Mouse (Mus musculus) left cerebral cortex, adult 11 months (tissue): ENCODE data around the gene Samd1.

Experiments used
- DNase-seq: peaks from one replicate; pipeline ENCODE4 v3.0.0; 2022; ENCODE audit warnings: low spot score

The Samd1 gene

DNA sequence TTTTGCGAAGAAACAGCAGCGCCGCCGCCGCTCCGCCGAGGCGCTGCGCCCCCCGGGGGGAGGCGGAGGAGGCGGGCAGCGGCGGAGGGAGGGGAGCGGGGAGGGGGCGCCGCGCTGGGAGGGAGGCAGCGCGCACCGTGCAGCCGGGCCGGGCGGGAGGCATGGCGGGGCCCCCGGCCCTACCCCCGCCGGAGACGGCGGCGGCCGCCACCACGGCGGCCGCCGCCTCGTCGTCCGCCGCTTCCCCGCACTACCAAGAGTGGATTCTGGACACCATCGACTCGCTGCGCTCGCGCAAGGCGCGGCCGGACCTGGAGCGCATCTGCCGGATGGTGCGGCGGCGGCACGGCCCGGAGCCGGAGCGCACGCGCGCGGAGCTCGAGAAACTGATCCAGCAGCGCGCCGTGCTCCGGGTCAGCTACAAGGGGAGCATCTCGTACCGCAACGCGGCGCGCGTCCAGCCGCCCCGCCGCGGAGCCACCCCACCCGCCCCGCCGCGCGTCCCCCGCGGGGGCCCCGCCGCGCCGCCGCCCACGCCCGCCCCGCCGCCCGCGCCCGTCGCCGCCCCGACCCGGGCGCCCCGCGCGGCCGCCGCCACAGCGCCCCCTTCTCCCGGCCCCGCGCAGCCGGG lies at the start of gene Samd1:
Samd1 (plus strand) TSS at position 162 of the 631 bp plus-strand sequence.
- no peak for DNase-seq

DNA sequence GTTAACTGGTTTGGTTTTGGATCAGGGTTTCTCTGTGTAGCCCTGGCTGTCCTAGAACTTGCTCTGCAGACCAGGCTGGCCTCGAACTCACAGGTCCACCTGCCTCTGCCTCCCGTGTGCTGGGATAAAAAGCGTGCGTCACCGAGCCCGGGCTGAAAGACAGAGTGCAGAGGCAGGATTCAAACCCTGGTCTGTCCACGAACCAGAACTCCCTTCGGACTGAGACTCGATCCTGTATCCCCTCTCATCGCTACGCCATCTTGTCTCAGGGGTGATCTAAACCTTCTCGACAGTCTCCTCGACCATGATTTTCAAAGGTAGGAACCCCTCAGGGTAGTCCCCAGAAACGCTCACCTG lies 42.7 kb upstream of the Samd1 start:
- no peak for DNase-seq

GRCm38 (mm10) chr8:83955106-83955957 lies 42.1 kb upstream of the Samd1 start, which contains the start of the genes Gm10644 and Asf1b:
TSS of gene Gm10644 (minus strand) at chr8:83955205.
TSS of gene Asf1b (plus strand) at chr8:83955507.
- DNase-seq: peak; percentile 99

DNA sequence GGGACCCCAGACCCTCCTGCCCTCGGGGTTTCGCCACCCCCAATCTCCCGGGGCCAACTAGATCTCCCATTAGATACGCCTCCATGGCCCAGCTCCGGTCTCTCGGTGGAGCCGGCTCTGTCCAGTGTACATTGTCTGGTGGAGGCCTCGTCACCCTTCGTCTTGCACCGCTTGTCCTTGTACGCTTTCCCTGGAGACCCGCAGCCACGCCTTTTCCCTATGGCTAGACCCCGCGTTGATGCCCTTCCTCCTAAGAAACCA lies 41.6 kb upstream of the Samd1 start:
- no peak for DNase-seq

DNA sequence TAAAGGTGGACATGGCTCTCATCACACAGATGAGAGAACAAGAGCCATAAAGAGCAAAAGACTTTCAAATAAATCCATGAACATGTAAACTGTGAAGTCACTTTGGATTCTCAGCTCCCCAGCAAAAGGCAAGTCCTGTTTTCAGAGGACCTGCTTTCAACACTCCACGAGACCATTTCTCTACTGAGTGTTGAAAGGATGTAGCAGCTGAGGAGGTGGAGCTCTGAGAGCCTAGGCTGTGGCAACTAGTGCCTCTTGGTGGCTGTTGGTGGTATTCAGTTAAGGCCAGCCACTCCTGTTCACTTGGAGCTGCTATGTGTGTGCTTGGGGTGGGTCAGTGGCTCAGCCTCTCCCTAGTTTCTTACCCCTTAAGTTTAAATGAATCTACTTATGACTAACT lies 40.7 kb upstream of the Samd1 start:
- no peak for DNase-seq

GRCm38 (mm10) chr8:83964015-83964765 lies 33.3 kb upstream of the Samd1 start:
- no peak for DNase-seq

DNA sequence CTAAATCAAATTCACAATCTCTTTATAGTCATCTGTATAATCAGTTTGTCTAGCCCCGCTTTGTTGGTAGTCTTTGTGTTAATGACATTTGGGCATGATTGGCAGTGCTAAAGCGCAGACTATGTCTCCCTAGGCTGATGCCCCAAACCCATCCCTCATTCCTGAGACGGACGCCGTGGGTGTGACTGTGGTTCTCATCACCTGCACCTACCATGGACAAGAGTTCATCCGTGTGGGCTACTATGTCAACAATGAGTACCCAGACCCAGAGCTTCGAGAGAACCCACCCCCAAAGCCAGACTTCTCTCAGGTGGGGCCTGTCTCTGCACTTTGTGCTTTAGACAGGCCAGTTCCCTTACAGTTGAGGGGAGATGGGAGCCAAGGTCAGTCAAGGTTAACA lies 29.8 kb upstream of the Samd1 start:
- no peak for DNase-seq

- no peak for DNase-seq
Measured at GRCm38 (mm10) chr8:83971121-83971520, 26.4 kb upstream of the Samd1 start.

- no peak for DNase-seq
Measured at GRCm38 (mm10) chr8:83971661-83972060, 25.8 kb upstream of the Samd1 start.

- DNase-seq: peak; percentile 99
Measured at GRCm38 (mm10) chr8:83972150-83973120, 25.0 kb upstream of the Samd1 start, which contains the start of gene Prkaca. TSS of gene Prkaca (plus strand) at chr8:83972993.

DNA sequence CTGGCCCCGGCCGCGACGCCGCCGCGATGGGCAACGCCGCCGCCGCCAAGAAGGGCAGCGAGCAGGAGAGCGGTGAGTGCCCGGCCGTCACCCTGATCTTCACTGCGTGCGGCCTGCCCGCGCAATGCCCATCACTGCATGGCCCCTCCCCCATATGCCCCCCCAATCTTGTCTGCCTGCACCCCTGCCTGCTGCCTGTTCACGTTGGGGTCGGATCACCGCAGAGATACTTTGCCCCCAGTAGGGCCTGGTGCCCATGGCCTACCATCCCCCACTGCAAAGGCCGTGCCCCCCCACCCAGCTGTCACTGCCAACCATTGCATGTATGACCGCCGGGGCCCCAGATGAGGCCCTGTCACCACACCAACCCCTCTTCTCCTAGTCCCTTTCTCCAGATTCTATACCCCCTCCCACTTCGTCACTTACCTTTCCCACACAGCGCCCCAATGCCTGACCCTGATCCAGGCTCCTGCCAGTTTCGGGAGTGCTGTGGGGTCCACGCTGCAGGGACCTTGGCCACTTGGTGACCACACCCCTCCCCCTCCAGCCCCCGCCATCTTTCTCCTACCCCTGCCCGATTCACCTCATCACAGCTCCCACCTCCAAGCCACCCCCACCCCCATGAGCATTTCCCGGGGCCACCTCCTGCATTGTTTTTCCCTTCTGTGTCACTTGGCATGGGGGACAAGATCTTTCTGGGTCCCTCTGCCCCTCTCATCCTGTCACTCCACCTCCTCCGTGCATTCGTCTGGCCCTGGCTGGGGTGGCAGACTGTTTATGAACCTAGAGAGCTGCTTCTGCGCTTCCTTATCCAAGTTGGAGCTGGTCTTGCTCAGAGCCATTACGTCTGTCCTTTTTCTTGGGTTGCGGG lies 24.1 kb upstream of the Samd1 start:
- DNase-seq: no peak

DNA sequence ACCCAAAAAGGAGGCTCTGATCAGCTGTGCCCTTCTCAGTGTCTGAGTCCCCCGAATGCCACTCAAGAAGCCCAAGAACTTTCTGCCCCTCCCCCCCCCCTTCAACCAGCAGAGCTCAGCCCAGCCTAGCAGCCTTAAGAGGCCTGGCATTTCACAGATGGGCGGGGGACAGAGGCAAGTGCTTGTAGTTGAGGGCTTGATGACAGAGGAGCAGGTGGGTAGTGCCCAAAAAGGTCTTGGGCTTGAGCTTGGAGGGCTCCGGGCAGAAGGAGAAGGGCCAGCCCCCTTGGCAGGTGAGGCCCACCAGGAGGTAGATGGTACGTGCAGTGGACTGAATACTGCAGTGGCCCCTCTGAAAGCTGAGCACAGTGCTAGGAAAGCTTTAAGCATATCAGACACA lies 23.0 kb upstream of the Samd1 start:
- no peak for DNase-seq

GRCm38 (mm10) chr8:83976101-83976630 lies 21.3 kb upstream of the Samd1 start:
- DNase-seq: no peak

- no peak for DNase-seq
Measured at GRCm38 (mm10) chr8:83976779-83977350, 20.6 kb upstream of the Samd1 start.

GRCm38 (mm10) chr8:83977646-83978045 lies 19.8 kb upstream of the Samd1 start:
- no peak for DNase-seq

GRCm38 (mm10) chr8:83978200-83978599 lies 19.3 kb upstream of the Samd1 start:
- no peak for DNase-seq

DNA sequence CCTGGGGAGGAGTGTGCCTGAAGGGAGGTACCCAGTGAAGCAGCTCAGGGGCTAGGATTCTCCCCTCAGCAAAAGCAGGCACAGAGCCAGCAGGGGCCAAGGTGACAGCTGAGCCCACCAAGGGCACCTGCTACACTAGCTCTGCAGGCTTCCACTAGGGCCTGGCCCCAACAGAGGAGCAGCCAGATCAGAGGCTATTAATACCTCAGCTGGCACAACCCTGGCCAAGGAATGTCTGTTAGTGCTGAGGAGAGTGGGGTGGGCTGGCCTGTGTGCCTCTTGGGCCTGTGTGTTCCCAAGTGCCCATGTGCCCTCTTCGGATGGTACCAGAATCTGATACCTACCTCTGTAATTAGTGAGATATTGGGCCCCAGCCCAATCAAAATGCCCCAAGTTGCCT lies 17.2 kb upstream of the Samd1 start:
- DNase-seq: no peak

GRCm38 (mm10) chr8:83980845-83981244 lies 16.6 kb upstream of the Samd1 start:
- no peak for DNase-seq

DNA sequence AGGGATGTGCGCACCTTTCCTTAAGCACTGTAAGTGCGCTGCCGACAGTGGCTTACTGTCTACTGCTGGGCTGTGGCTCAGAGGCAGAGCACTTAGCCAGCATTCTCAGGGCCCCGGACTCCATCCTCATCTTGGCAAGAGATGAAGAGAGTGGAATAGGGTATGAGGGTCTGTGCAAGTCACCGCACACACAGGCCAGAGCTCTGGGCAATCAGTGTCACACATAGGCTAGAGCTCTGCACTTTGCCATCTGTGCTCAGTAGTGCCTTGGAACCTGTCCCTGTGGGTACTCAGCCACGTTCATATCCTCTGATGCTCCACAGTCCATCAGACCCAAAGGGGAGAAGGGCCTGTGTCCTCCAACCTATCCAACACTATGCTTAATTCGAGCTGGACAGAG lies 15.9 kb upstream of the Samd1 start:
- DNase-seq: no peak

- DNase-seq: no peak
Measured at GRCm38 (mm10) chr8:83982449-83982848, 15.0 kb upstream of the Samd1 start.
